Mouse (Mus musculus) adrenal gland, postnatal 25 days (tissue): ENCODE results near the gene Mcl1. TPM values are rescaled to one million over a fixed set of nuclear protein-coding genes. Genes with fewer than 3 reads are reported as not detected.
"Not testable (repeated sequence)": the region's sequence is repeated elsewhere in the genome, so short reads cannot be mapped to it uniquely, and the experiment has no call there.

Experiments
- DNase-seq: peaks from one replicate; pipeline ENCODE4 v3.0.0; 2021; ENCODE audit warnings: mixed read lengths
- long read RNA-seq: library from polyadenylated mRNA; stranded (forward); transcript quantifications from one replicate; pipeline ENCODE4 v2.0.0, GENCODE M21; 2021
- total RNA-seq: library from RNA; stranded (reverse); gene quantifications from 2 replicates; pipeline ENCODE4 v1.2.3, GENCODE M21; 2021

The Mcl1 gene
- total RNA-seq: 165 and 167 TPM in 2 replicates
- long read RNA-seq, transcript Mcl1-201 (3 exons, 3,418 nt): major isoform, 97 of 120 reads
- long read RNA-seq, partial matches to known transcripts: 7 of 120 reads
- long read RNA-seq, other reads (novel, unspliced or antisense): 16 of 120 reads

- peak; percentile 96 for DNase-seq
Observed at GRCm38 (mm10) chr3:95658236-95658867, at the start of gene Mcl1. Mcl1 (plus strand) TSS chr3:95658788.

GRCm38 (mm10) chr3:95609195-95609594, 49.4 kb upstream of the Mcl1 start:
- no peak for DNase-seq

GRCm38 (mm10) chr3:95613996-95614395, 44.6 kb upstream of the Mcl1 start:
- DNase-seq: no peak

- DNase-seq: no peak
Observed at GRCm38 (mm10) chr3:95618511-95618910, 40.1 kb upstream of the Mcl1 start.

GRCm38 (mm10) chr3:95621241-95621640, 37.3 kb upstream of the Mcl1 start:
- DNase-seq: no peak

GRCm38 (mm10) chr3:95622421-95622820, 36.2 kb upstream of the Mcl1 start:
- DNase-seq: not testable (repeated sequence)

- DNase-seq: no peak
Observed at GRCm38 (mm10) chr3:95623551-95623950, 35.0 kb upstream of the Mcl1 start.

GRCm38 (mm10) chr3:95623991-95624515, 34.5 kb upstream of the Mcl1 start:
- not testable (repeated sequence) for DNase-seq

GRCm38 (mm10) chr3:95624628-95625503, 33.7 kb upstream of the Mcl1 start, which contains the start of gene Ensa:
Ensa (plus strand) TSS chr3:95624993.
- peak; percentile 95 for DNase-seq

- no peak for DNase-seq
Observed at GRCm38 (mm10) chr3:95627763-95628162, 30.8 kb upstream of the Mcl1 start.

- peak; percentile 36 for DNase-seq
Observed at GRCm38 (mm10) chr3:95629755-95630154, 28.8 kb upstream of the Mcl1 start.

- no peak for DNase-seq
Observed at GRCm38 (mm10) chr3:95630856-95631255, 27.7 kb upstream of the Mcl1 start.

- DNase-seq: no peak
Observed at GRCm38 (mm10) chr3:95631304-95631703, 27.3 kb upstream of the Mcl1 start.

- DNase-seq: no peak
Observed at GRCm38 (mm10) chr3:95632648-95633588, 25.7 kb upstream of the Mcl1 start.

GRCm38 (mm10) chr3:95635636-95636035, 23.0 kb upstream of the Mcl1 start:
- no peak for DNase-seq

GRCm38 (mm10) chr3:95636072-95636471, 22.5 kb upstream of the Mcl1 start:
- no peak for DNase-seq

- no peak for DNase-seq
Observed at GRCm38 (mm10) chr3:95639694-95640093, 18.9 kb upstream of the Mcl1 start.

GRCm38 (mm10) chr3:95643097-95643496, 15.5 kb upstream of the Mcl1 start:
- DNase-seq: no peak

- DNase-seq: no peak
Observed at GRCm38 (mm10) chr3:95645313-95646235, 13.0 kb upstream of the Mcl1 start.

GRCm38 (mm10) chr3:95648016-95648415, 10.6 kb upstream of the Mcl1 start:
- DNase-seq: no peak
